Mouse (Mus musculus) limb, embryonic 13.5 days (tissue): Measurements from ENCODE around the gene Clhc1. TPM values are rescaled to one million over a fixed set of nuclear protein-coding genes. Genes with fewer than 3 reads are reported as not detected.

Experiments
- ATAC-seq: fragments of 200-750 bp; cut with Nextera tagmentation; 2 replicates; pipeline ENCODE4 v1.8.0; 2017; ENCODE audit warnings: low read depth, moderate number of reproducible peaks, moderate TSS enrichment; ENCODE audit not compliant: low FRiP score
- H3K27ac ChIP-seq: fragments of 300-500 bp; sonication (generic); 2 replicates; pipeline ENCODE4 v1.5.1; 2015; ENCODE audit warnings: inconsistent platforms, mild to moderate bottlenecking, moderate library complexity
- H3K27me3 ChIP-seq: fragments of 300-500 bp; sonication (generic); 2 replicates; pipeline ENCODE4 v1.6.1; 2015; ENCODE audit warnings: mild to moderate bottlenecking, inconsistent platforms
- H3K36me3 ChIP-seq: fragments of 300-500 bp; sonication (generic); 2 replicates; pipeline ENCODE4 v1.6.1; 2015; ENCODE audit warnings: inconsistent platforms, mild to moderate bottlenecking, moderate library complexity
- H3K4me1 ChIP-seq: fragments of 300-500 bp; sonication (generic); 2 replicates; pipeline ENCODE4 v1.6.1; 2015; ENCODE audit warnings: inconsistent platforms
- H3K4me2 ChIP-seq: fragments of 300-500 bp; sonication (generic); replicated peaks from 2 replicates; pipeline ENCODE4 v1.6.1; 2015; ENCODE audit warnings: inconsistent platforms, mild to moderate bottlenecking, moderate library complexity
- H3K4me3 ChIP-seq: fragments of 300-500 bp; sonication (generic); 2 replicates; pipeline ENCODE4 v1.5.1; 2015; ENCODE audit warnings: moderate library complexity, mild to moderate bottlenecking, inconsistent platforms
- H3K9ac ChIP-seq: fragments of 300-500 bp; sonication (generic); 2 replicates; pipeline ENCODE4 v1.6.1; 2015; ENCODE audit warnings: mild to moderate bottlenecking, inconsistent platforms
- H3K9me3 ChIP-seq: fragments of 300-500 bp; sonication (generic); 2 replicates; pipeline ENCODE4 v1.6.1; 2016; ENCODE audit warnings: inconsistent platforms
- WGBS: fragments of 180-500 bp; shearing (Covaris S2); methylation state at CpG from one replicate; pipeline ENCODE4 v1.1.7; 2015; 5-methylcytosine and 5-hydroxymethylcytosine counted together
- polyA plus RNA-seq: library from polyadenylated mRNA; unstranded; fragments of >200 nt; fragmentation: Nextera tagmentation; extraction: Ambion mirVana; gene quantifications from 2 replicates; pipeline ENCODE4 v1.2.1, GENCODE M21; 2015

The Clhc1 gene
- polyA plus RNA-seq, 1 experiment from 2014 or later: 0.32 TPM

DNA sequence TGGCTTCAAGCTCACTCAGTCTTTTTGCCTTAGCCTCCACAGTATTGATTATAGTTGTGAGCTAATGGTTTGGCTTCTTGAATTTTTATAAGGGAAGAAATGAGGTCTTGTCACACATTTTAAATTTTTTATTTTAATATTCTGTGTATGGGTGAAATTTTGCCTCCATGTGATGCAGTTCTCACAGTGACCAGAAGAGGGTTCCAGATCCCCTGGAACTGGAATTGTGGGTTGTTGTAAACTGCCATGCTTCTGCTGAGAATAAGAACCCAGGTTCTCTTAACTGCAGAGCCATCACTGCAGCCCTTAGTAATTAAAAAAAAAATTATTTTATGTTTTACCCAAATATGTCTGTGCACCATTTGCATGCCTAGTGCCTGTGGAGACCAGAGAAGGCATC is 31.9 kb downstream of the Clhc1 start:
- Histone ChIP-seq H3K9ac (no peak overlapping the region), H3K27ac (no peak overlapping the region), H3K4me2 (no peak overlapping the region), H3K9me3 (no peaks in the 10 kb centered on the region), H3K27me3 (no peaks in the 10 kb centered on the region), H3K36me3 (no peaks in the 10 kb centered on the region), H3K4me1 (no peaks in the 10 kb centered on the region), H3K4me3 (no peak overlapping the region)
- ATAC-seq: no peak

DNA sequence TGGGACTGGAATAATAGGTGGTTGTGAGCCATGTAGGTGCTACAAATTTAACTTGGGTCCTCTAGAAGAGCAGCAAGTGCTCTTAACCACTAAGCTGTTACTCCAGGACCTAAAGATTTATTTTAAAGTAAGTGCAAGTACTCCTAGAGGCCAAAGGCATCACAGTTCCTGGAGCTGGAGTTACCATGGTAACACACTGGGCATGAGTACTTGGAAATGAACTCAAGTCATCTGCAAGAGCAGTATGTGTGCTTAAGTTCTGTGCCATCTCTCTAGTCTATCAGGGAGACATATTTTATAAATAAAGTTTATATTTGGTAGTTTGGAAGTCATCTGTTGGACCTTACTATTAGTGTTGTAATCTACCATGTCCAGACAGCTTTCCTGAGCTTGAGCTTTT is 47.5 kb downstream of the Clhc1 start:
- Histone ChIP-seq H3K4me2 (no peak overlapping the region), H3K4me3 (no peak overlapping the region), H3K27ac (no peak overlapping the region), H3K9me3 (no peaks in the 10 kb centered on the region), H3K4me1 (no peaks in the 10 kb centered on the region), H3K9ac (no peak overlapping the region), H3K36me3 (no peaks in the 10 kb centered on the region), H3K27me3 (no peaks in the 10 kb centered on the region)
- no peak for ATAC-seq

DNA sequence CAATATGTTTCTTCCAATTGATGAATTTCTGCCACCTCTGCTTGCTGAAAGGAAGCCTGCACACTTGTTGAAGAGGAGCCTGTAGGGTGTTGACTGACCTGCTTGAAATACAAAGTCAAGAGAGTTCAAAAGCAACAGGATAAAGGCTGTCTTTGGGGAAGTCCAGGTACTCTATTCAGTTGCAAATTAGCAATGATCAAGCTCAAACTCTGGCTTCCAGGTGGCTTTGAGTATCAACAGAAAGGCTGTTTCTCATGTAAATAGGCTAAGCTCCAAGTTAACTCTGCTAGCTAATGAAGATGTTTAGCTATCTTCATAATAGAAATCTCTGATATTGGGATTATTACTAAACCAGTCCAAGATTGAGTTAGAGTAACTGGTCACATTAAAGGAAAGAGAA is 49.4 kb downstream of the Clhc1 start:
- Histone ChIP-seq H3K4me3 (no peak overlapping the region), H3K4me2 (no peak overlapping the region), H3K9me3 (no peaks in the 10 kb centered on the region), H3K36me3 (no peaks in the 10 kb centered on the region), H3K9ac (no peak overlapping the region), H3K27ac (no peak overlapping the region), H3K27me3 (no peaks in the 10 kb centered on the region), H3K4me1 (no peaks in the 10 kb centered on the region)
- no peak for ATAC-seq

DNA sequence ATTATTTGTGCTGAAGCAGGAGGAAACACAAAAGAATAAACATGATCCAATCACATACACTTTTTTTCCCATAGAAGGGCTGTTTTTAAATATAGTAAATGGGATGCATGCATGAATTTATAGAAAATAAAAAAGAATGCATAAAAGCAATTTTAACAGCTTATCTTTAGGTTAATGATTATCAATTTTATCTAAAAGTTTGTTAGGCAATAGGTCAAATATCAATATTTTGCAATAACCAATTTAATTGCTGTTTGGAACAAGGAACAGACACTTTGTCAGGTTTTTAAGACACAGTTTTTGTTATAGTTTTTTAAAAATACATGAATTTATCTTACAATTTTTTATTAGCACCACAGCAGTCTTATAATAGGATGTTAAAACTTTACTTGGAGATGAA is 51.2 kb downstream of the Clhc1 start:
- H3K4me1 ChIP-seq: no peaks in the 10 kb centered on the region
- ATAC-seq: no peak
- H3K9me3 ChIP-seq: no peaks in the 10 kb centered on the region
- H3K9ac ChIP-seq: no peak overlapping the region
- no peaks in the 10 kb centered on the region for H3K27me3 ChIP-seq
- H3K4me3 ChIP-seq: no peak overlapping the region
- H3K27ac ChIP-seq: no peak overlapping the region
- no peaks in the 10 kb centered on the region for H3K36me3 ChIP-seq
- H3K4me2 ChIP-seq: no peak overlapping the region

DNA sequence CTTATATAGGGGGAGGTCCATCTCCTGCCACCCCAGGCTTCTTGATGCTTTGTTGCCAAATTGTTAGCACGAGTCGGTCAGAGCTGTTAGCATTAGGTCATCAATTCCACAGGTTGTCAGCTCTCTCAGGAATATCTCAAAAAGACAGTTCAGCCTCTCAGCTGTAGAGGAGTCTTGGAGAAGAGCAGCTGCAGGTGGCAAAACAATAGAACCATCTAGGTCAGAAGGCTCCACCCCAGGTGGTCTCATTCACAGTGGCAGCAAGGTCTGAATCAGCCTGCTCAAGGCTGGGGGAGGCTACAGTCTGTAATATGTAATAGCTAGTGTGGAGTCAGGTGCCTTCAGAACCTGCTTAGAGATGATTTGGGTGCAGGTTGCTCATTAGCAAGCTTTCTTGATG is 55.8 kb downstream of the Clhc1 start:
- Histone ChIP-seq H3K4me2 (no peak overlapping the region), H3K27ac (no peak overlapping the region), H3K4me1 (no peaks in the 10 kb centered on the region), H3K9me3 (no peaks in the 10 kb centered on the region), H3K9ac (no peak overlapping the region), H3K36me3 (no peaks in the 10 kb centered on the region), H3K27me3 (no peaks in the 10 kb centered on the region), H3K4me3 (no peak overlapping the region)
- WGBS: 51% methylated on average over 2 of the region's 2 CpGs
- no peak for ATAC-seq

DNA sequence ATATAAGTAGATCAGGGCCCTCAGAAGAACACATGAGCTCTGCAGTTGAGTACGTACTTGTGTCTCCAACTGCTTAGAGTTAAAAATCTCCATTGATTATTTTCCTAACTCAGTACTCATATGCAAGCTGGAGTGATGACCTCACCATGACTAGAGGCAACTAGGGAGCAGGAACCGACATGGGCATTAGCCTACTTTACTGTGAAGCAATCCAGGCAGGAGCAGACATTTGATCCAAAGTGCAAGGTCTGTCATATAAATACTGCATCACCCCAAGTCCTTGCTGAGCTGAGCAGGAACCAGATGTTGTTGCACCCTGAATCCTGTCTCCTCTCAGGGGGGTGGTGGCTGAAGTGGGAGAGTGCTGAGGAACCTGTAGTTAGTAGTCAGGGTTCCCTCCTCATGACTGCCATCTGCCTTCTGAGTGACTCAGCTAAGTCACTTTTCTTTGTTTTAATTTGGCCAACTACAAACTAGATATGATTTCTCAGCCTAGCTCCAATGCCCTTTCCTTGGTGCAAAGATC is 59.8 kb downstream of the Clhc1 start:
- no peaks in the 10 kb centered on the region for H3K36me3 ChIP-seq
- no peaks in the 10 kb centered on the region for H3K9me3 ChIP-seq
- H3K9ac ChIP-seq: no peak overlapping the region
- H3K27ac ChIP-seq: no peak overlapping the region
- 74% methylated on average over 2 of the region's 2 CpGs for WGBS
- ATAC-seq: no peak
- H3K4me1 ChIP-seq: no peaks in the 10 kb centered on the region
- no peaks in the 10 kb centered on the region for H3K27me3 ChIP-seq
- H3K4me3 ChIP-seq: no peak overlapping the region
- no peak overlapping the region for H3K4me2 ChIP-seq

DNA sequence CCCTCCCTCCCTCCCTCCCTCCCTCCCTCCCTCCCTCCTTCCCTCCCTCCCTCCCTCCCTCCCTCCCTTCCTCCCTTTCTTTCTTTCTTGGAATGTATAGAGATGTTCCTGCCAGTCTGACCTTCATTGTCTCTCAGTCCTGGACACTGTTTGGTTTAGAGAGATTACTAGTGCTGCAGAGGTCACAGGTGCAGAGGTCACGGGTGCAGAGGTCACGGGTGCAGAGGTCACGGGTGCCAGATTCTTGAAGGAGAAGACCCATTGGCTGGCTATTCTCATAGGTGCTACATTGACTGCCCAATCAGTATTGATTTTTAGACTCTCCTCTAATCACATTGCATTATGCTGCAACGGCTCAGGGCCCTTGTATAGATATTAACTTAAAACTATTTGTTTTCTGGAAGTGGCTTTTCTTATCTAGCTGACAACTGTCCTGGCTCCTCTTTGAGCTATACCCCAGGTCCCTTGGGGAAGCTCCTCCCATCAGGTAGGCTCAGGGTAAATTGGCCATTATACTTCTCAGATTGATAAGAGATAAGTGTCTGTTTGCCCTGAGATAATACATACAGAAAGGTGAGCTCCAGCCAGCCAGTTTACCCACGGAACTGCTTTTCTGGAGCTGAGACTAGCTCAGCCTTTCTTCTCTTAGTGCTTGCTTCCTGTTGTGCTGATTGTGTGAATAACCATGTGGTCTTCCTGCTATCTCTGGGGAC is 62.2 kb downstream of the Clhc1 start:
- Histone ChIP-seq H3K4me1 (peaks cover 3% of the 10 kb centered on the region; the same call in 1 of the 2 replicates), H3K9me3 (no peaks in the 10 kb centered on the region), H3K9ac (no peak overlapping the region), H3K36me3 (no peaks in the 10 kb centered on the region), H3K4me2 (no peak overlapping the region), H3K27ac (no peak overlapping the region), H3K27me3 (no peaks in the 10 kb centered on the region), H3K4me3 (no peak overlapping the region)
- no peak for ATAC-seq
- 71% methylated on average over 5 of the region's 5 CpGs for WGBS

DNA sequence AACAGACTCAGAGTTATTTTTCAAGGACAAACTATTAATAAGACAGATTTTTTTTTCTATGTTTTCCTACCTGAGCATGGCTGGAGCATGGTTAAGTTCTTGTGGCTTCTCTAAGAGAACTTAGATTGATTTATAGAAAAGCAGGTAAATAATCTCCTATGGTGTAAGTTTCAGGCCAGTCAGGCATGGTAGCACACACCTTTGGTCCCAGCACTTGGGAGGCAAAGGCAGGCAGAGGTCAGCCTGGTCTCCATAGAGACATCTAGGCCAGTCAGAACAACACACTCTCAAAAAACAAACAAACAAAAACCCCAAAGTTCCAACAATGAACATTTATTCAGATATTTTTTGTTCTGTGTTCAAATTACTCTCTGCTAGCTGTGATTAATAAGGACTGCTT is 64.3 kb downstream of the Clhc1 start:
- H3K4me2 ChIP-seq: no peak overlapping the region
- no peaks in the 10 kb centered on the region for H3K27me3 ChIP-seq
- no peak overlapping the region for H3K27ac ChIP-seq
- H3K4me1 ChIP-seq: peaks cover 3% of the 10 kb centered on the region; the same call in 1 of the 2 replicates
- no peaks in the 10 kb centered on the region for H3K9me3 ChIP-seq
- H3K4me3 ChIP-seq: no peak overlapping the region
- no peak overlapping the region for H3K9ac ChIP-seq
- no peaks in the 10 kb centered on the region for H3K36me3 ChIP-seq
- no peak for ATAC-seq

DNA sequence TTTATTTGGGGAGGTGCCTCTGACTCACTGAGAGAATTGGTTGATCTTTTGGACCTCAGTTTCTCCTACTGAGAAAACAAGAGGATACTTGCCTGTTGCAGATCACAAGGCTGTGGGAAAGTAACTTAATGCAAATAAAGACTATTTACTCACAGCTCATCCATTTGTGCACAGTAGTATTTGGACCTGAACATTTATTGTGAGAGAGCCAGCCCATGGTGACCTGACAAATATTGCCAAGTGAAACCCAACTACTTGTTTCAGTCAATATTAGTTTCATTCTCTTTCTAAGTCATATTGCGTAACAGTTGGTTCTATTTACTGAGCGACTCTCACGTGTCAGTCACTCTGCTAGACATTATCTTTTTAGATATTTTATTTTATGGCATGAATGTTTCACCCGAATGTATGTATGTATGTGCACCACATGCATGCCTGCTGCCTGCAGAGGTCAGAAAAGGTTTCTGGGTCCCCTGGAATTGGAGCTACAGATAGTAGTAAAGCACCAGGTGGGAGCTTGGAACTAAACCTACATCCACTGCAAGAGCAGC is 65.5 kb downstream of the Clhc1 start:
- no peaks in the 10 kb centered on the region for H3K9me3 ChIP-seq
- no peak for ATAC-seq
- no peaks in the 10 kb centered on the region for H3K36me3 ChIP-seq
- 91% methylated on average over 4 of the region's 4 CpGs for WGBS
- no peaks in the 10 kb centered on the region for H3K27me3 ChIP-seq
- no peak overlapping the region for H3K4me3 ChIP-seq
- no peak overlapping the region for H3K4me2 ChIP-seq
- peaks cover 3% of the 10 kb centered on the region; the same call in 1 of the 2 replicates for H3K4me1 ChIP-seq
- H3K27ac ChIP-seq: no peak overlapping the region
- no peak overlapping the region for H3K9ac ChIP-seq

DNA sequence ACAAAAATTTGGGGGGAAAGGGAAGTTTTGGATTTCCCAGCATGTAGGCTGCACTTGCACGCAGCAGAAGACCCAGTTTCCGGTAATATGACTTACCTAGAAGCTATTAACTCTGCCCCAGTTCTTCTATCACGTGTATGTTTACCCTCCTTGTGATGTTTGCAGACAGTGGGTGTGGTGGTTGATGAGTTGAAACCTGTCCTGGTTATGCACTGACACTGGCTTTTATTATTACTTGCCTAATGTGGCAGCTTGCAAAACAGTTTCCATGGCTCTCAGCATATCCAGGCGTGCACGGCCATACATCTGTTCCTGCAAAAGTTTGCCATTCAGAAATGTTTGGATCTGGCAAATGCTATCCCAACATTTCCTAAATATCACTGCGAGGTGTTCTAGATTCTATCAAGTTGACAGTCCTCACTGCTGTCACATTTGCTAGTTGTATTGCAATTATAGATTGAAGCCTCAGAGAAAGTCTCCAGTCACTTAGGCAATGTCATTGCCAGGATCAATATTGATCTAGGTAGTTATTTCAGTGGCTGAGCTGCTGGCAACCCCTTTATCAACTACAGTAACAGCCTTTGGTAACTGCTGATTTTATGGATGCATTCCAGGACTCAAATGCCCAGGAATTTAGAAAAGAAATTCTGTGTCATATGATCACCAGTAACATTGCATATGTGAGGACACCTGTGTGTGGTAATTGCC is 66.6 kb downstream of the Clhc1 start:
- peak; percentile 24; the same call in 1 of the 2 replicates for ATAC-seq
- Histone ChIP-seq H3K4me3 (no peak overlapping the region), H3K4me2 (no peak overlapping the region), H3K27me3 (no peaks in the 10 kb centered on the region), H3K9me3 (no peaks in the 10 kb centered on the region), H3K27ac (no peak overlapping the region), H3K36me3 (no peaks in the 10 kb centered on the region), H3K4me1 (peaks cover 3% of the 10 kb centered on the region; the same call in 1 of the 2 replicates), H3K9ac (no peak overlapping the region)
- WGBS: 74% methylated on average over 6 of the region's 6 CpGs

DNA sequence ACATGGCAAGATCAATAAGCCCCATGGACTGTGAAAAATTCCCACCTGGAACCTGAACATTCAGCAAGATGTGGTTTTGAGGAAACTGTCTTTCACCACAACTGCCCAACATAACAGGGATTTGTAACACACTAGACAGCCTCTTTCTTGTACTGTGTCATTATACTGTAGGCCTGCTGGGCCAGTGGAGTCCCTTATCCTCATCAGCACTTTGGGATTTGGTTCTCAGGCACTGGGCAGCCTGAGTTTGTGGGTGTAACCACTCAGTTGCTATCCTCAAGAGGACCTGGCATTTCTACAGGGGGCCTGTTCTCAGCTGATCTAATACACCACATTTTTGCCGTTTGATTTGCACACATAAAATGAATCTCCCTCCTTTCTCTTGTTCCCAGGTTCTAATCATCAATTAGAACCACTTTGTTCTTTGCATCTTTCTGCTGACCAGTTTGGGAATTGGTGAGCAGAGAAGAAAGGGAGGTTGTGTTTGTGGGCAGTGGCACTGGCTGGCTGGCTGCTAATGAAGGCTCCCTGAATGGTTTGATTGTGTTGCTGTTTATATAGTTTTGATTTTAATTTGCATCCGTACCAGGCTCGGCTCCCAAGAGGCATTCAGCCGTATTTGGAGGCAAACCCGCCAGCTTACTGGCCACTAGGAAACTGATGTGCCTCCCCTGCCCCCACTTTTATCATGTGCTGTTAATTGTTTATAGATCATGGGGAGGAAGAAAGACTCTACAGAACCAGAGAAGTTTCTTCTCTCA is 74.5 kb downstream of the Clhc1 start:
- H3K27ac ChIP-seq: no peak overlapping the region
- 66% methylated on average over 5 of the region's 5 CpGs for WGBS

DNA sequence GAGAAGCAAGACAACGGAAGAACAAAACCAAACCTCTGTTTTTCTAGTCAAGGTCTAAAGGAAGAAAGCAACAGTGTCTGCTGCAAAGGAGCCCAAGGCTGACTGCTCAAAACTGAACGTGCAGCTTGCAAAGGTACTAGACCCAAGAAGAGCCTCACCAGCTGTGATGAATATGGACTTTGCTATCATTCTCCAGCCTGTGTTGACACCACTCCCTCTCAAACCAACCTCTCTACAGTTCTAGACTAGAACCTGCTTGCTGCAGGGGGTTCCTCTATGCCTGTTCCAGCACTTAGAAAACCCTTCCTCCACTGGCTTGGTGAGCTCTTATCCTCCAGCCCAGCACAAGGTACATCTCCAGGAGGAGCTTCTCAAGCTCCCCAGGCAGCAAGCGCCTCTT is 75.6 kb downstream of the Clhc1 start:
- H3K27me3 ChIP-seq: no peaks in the 10 kb centered on the region
- no peak overlapping the region for H3K27ac ChIP-seq
- no peak for ATAC-seq
- H3K4me2 ChIP-seq: no peak overlapping the region
- no peaks in the 10 kb centered on the region for H3K4me1 ChIP-seq
- no peak overlapping the region for H3K4me3 ChIP-seq
- no peaks in the 10 kb centered on the region for H3K36me3 ChIP-seq
- 88% methylated on average over 3 of the region's 3 CpGs for WGBS
- H3K9me3 ChIP-seq: no peaks in the 10 kb centered on the region
- H3K9ac ChIP-seq: no peak overlapping the region

More for the DNA sequence above, 74.5 kb downstream of the Clhc1 start:
- no peak for ATAC-seq
- H3K4me1 ChIP-seq: no peaks in the 10 kb centered on the region
- H3K9me3 ChIP-seq: no peaks in the 10 kb centered on the region
- H3K9ac ChIP-seq: no peak overlapping the region
- H3K4me3 ChIP-seq: no peak overlapping the region
- H3K4me2 ChIP-seq: no peak overlapping the region
- H3K27me3 ChIP-seq: no peaks in the 10 kb centered on the region
- no peaks in the 10 kb centered on the region for H3K36me3 ChIP-seq
